Mouse (Mus musculus): ENCODE data around the gene Ube2h.

Ube2h gene

GRCm38 (mm10) chr6:30299116-30299515, 5.2 kb downstream of the Ube2h start:
- no peak for DNase-seq

GRCm38 (mm10) chr6:30292579-30292978, 11.8 kb downstream of the Ube2h start:
- no peak for DNase-seq

- DNase-seq: peak; percentile 27
Measured at GRCm38 (mm10) chr6:30287958-30288357, 16.4 kb downstream of the Ube2h start.

GRCm38 (mm10) chr6:30286642-30287041, 17.7 kb downstream of the Ube2h start:
- no peak for DNase-seq

DNA sequence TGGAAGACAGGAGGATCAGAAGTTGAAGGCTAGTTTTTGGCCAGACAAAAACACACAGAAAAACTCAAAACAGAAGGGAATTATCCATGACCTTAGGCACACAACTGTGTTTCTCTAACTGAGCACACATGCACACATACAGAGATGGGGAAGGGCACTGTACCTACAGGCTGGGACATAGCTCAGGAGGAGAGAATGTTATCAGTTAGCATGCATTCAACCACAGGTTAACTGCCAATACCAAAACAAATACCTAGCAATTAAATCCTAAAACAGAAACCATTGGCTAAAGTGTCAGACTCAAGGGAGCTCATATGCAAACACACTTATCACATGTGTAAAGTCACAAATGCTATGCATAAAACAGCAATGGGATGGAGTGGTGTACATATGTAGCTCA, 20.2 kb downstream of the Ube2h start:
- no peak for DNase-seq

GRCm38 (mm10) chr6:30282361-30282760, 22.0 kb downstream of the Ube2h start:
- no peak for DNase-seq

- DNase-seq: no peak
Measured at GRCm38 (mm10) chr6:30278374-30278773, 26.0 kb downstream of the Ube2h start.

DNA sequence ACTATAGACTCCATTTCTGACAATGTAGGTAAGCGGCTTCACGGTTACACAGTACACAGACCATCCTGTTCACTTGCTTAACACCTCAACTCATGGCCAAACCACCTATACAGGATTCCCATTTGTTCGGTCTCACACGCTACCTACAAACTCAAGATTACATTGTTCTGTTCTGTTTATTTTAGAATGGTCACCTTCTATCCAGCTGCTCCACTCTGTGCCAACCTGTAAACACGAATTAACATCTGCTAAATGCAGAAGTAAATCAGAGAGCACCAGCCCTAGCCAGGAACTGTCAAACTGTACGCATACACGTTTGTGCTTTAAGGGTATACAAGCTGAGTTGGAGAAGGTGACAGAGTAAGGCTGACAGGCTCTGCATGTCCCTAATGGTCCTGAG, 27.5 kb downstream of the Ube2h start:
- DNase-seq: no peak

DNA sequence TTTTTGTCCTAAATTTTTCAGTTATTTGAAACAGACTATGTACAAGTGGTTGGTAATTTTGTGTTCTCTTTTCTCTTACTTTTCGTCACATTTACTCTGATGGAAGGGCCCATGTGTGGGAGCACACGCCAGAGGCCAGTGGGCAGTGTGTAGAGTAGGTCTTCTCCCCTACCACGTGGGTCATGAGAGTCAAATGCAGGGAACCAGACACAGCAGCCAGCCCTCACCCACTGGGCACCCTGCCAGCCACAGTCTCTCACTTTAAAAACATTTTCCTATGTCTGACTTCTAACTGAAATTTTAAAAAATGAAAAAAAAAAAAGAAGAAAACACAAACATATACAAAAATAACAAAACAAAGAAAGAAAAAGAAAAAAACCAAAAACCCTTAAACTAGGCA, 28.0 kb downstream of the Ube2h start:
- DNase-seq: peak; percentile 55

DNA sequence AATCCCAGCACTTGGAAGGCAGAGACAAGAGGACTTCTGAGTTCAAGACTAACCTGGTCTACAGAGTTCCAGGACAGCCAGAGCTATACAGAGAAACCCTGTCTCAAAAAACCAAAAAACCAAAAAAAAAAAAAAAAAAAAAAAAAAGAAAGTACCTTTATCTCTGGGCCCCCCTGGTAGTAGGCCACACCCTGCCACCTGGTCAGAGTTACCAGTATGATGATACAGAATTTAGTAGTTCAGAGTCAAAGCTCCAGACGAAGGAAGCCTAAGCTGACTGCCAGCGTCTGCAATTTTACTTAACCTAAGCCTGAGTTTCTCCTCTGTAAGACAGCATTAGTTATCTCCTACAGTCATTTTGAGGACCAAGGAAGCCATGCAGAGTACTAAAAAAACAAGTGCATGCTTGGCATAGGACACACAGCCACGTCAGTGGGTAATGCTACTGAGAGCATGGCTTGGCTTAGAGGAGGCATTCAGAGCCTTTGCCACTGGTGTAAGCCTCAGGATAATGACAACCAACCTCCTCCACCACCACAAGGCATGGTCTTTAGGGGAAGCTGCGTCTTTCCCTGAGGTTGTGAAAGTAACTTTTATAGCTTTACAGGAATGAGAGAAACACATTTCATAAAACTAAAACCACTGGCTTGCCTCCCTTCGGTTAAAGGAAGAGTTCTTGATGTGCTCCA, 29.0 kb downstream of the Ube2h start:
- DNase-seq: no peak

DNA sequence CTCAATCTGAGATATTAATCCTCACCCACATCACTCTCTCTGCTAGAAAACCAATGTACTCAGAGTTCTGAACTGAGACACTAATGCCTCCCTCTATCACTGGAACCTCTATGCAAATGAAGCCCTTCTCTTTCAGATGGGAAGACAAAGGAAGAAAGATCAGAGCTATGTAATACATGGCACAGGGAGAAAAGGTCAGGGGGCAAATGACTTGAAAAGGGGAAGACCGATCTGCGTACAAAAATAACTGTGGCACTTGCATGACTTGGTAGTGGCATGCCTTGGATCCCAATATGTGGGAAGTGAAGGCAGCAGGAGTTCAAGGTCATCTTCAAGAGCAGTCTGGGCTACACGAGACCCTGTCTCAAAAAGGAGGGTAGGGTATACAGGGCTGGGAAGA, 31.4 kb downstream of the Ube2h start:
- no peak for DNase-seq

DNA sequence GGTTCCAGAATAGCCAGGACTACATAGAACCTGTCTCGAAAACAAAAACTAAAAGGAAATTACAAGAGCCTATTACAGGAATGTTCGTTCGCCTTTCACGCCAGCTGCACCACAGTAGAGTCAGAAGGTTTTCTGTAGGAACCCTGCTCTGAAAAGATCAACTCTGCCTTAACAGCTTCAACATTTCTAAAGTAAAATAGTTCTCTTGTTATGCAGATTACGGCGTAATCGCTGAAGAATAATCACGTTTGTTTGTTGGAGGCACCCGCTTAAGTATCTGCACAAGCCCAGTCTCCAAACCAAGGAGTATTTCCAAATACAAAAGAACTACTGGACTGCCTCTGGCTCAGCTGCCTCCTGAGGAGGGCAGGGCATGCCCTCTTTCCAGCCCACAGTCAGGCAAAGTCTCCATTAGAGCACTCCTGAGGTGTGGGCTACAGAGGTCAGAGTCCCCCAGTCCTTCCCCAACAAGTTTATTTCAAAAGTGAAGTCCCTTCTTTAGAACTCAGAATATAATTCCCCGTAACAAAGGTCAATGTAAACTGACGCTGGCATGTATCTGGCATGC, 31.9 kb downstream of the Ube2h start:
- no peak for DNase-seq

GRCm38 (mm10) chr6:30269846-30270245, 34.5 kb downstream of the Ube2h start:
- DNase-seq: no peak

DNA sequence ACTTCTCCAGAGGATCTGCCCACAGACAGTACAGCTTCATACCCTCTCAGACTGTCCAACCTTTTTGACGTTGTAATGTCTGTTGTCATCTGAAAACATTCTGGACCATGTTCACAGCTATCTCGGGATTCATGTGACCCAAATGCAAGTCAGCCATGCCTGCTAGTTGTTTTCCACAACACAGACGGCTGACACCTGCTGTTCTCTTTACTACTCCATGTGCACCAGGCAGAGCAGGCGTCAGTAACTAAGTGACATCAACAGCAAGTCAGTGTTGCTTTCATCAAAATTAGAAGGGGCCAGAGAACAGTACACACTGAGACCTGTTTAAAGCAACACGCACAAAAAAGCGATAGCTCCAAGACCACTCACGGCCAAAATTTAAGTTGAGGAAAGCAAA, 36.9 kb downstream of the Ube2h start:
- DNase-seq: no peak

GRCm38 (mm10) chr6:30265402-30265801, 38.9 kb downstream of the Ube2h start:
- no peak for DNase-seq

DNA sequence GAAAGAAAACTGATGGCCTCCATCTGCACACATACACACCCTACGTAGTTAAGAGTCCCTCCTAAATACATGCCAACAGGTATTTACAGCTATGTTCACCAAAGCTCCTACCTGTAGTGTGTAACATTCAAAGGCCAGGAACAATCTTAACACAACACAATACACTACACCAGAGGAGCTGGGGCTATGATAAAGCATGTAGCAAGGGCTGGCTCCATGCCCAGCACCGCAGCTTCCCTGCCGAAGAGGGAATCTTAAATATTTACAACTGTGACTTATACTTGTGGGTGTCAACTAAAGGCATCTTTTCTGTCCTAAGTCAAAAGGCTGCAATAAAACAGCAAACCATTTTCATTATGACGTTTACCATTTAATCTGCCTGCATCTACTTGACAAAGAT, 41.3 kb downstream of the Ube2h start:
- peak; percentile 65 for DNase-seq

DNA sequence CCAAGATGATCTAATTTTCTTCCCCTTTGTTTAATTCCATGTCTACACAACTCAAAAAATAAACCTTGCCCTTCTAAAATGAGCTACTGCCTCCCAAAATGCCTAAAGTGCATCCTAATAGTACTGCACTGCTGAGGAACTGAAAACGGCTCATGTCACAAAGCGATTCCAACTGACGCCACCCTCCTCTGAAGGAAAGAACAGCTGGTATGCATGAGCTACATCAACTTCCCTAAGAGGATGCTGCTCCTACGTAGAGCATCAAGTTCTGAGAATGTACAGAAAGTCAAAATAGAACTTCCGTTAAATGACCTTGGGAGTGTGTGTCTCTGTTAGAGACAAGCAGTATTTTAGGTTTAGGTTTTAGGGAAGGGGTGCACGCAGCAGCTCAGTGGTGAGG, 45.1 kb downstream of the Ube2h start:
- DNase-seq: no peak

GRCm38 (mm10) chr6:30257962-30258361, 46.4 kb downstream of the Ube2h start:
- no peak for DNase-seq

DNA sequence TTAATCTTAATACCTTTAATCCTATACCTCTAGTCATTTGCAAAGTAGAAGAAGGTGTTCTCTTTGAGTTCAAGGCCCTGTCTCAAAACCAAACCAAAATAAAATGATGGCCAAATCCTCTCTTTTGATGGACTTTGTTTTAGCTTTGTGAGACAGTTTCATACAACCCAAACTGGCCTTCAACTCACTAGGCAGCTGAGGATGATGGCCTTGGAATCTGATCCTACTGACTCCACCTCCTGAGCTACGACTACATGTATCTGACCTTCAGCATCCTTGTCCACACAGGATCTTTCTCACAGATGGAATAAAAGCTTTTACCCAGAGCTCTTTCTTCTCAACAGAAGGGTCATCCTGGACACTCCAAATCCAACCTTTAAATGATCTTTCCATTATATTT, 48.5 kb downstream of the Ube2h start:
- no peak for DNase-seq

GRCm38 (mm10) chr6:30252271-30253010, 51.9 kb downstream of the Ube2h start:
- no peak for DNase-seq

DNA sequence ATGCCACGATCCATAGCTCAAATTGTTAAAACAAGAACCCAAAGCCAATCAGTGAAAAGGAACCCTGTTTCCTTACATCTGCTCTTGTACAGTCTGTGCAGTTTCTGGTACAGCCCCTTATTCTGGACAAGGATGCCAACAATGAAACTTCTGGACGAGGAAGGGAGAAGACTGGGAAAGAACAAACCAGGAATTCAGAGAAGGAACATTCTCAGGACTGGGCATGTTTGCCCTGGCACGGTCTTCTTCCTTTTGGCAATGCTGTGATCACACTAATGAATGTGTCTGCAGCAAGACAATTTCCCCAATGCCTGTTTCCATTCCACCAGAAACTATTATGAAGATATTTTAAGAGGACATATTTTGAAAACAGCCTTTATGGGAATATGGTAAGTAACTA, 55.6 kb downstream of the Ube2h start:
- DNase-seq: no peak

DNA sequence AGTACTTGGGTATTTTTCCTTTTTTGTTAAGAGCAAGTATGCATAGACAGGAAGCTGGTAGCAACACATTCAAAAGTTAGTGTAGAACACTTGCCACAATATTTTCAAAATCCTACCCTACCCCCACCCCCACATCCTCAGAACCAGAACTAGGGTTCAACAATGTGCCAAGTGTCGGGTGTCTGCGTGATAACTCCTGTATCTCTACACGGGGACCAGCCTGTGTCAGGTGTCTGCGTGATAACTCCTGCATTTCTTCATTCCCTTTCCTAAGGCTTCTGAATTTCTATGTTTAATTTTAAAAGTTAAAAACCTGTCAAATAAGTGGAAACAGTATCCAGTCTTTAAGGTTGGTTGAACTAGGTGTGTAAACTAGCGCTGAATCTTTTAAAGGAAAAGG, 58.4 kb downstream of the Ube2h start:
- no peak for DNase-seq

DNA sequence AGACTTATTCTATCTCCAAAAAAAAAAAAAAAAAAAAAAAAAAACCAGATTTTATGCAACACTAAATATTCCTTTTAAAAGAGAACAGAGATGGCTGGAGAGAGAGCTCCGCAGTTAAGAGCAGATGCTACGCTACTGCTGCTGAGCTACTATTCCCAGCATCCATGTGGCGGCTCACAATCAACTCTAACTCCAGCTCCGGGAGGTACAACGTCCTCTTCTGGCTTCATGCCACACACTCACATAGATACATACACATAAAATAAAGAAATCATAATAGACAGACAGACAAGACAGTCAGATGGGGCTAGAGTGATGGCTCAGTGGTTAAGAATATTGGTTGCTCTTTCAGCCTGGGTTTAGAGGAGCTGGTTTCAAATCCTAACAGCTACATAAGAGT, 58.9 kb downstream of the Ube2h start:
- DNase-seq: no peak

- DNase-seq: no peak
Measured at GRCm38 (mm10) chr6:30243347-30244007, 60.9 kb downstream of the Ube2h start.
